Mouse (Mus musculus) testis, adult 2 months (tissue): ENCODE data around the gene Cdc14a.

ENCODE experiments used
- CTCF ChIP-seq: fragments of 200-500 bp; IDR thresholded peaks from 2 replicates; pipeline ENCODE4 v1.5.1; 2012; ENCODE audit warnings: low read depth, mild to moderate bottlenecking, inconsistent platforms, low read length, moderate library complexity; ENCODE audit not compliant: control insufficient read depth, insufficient read depth, insufficient replicate concordance
- POLR2A ChIP-seq: fragments of 200-500 bp; IDR thresholded peaks from 2 replicates; pipeline ENCODE4 v1.6.1; 2012; ENCODE audit warnings: low read depth, mild to moderate bottlenecking, inconsistent platforms, low read length, moderate library complexity; ENCODE audit not compliant: control insufficient read depth

DNA sequence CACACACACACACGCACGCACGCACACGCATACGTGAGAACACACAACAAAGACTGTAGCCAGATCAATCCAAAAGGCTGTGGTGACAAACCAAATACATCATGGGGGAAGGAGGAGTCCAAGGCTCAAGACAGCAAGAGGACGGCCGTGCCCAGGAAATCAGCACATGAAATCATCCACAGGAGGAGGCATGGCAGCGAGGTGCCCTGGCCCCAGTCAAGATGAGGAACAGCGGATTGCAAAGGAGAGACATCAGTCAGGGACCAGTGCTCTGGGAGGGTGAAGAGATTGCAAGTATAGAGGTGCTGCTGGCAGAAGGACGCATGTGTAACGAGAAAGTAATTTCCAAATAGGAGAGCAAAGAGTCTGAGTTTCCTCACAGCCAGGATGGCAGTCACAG, 22.4 kb downstream of the Cdc14a start:
- no peak for TF ChIP-seq CTCF
- TF ChIP-seq POLR2A: no peak
